Mouse (Mus musculus) MEL (cell line): ENCODE measurements at regions not wholly inside any gene's neighbourhood (a gene's known extent, or its start where the extent isn't known, plus 50 kb on each side); places are given as distances from the start of the nearest gene placed in this dataset.

Experiments used
- DNase-seq: peaks from one replicate; pipeline ENCODE4 v3.0.0; 2011; ENCODE audit warnings: low read depth, low spot score
- H3K27ac ChIP-seq: 2 replicates; pipeline ENCODE4 v1.5.1; 2012; ENCODE audit warnings: low read depth, mild to moderate bottlenecking, control low read depth, low read length, moderate library complexity; ENCODE audit not compliant: control insufficient read depth
- H3K27me3 ChIP-seq, 2 experiments: fragments of 150-350 bp in 1 of 2; sonication (generic) in 1 of 2; 2 replicates each; pipeline ENCODE4 v1.6.1; 2012; ENCODE audit warnings: low read length in 2 of 2, mild to moderate bottlenecking in 2 of 2, improper control_type of control experiment in 1 of 2, moderate library complexity in 1 of 2; ENCODE audit not compliant: insufficient read depth in 2 of 2, control insufficient read depth in 1 of 2
- H3K36me3 ChIP-seq, 2 experiments: 2 replicates each; pipeline ENCODE4 v1.6.1; 2012 to 2014; ENCODE audit warnings: low read length in 2 of 2, improper control_type of control experiment in 1 of 2, inconsistent platforms in 1 of 2, mild to moderate bottlenecking in 1 of 2; ENCODE audit not compliant: insufficient read depth in 2 of 2, control insufficient read depth in 1 of 2
- H3K4me1 ChIP-seq, 2 experiments: fragments of 150-350 bp in 1 of 2; sonication (generic) in 1 of 2; 2 replicates each; pipeline ENCODE4 v1.6.1; 2012; ENCODE audit warnings: low read length in 2 of 2, improper control_type of control experiment in 1 of 2, mild to moderate bottlenecking in 1 of 2; ENCODE audit not compliant: insufficient read depth in 2 of 2, control insufficient read depth in 1 of 2
- H3K4me3 ChIP-seq, 2 experiments: fragments of 150-350 bp in 1 of 2; sonication (generic) in 1 of 2; 2 replicates each; pipeline ENCODE4 v1.5.1; 2012; ENCODE audit warnings: low read depth in 2 of 2, low read length in 2 of 2, mild to moderate bottlenecking in 2 of 2, moderate library complexity in 2 of 2, control low read depth in 1 of 2, improper control_type of control experiment in 1 of 2; ENCODE audit not compliant: control insufficient read depth in 1 of 2, insufficient read depth in 1 of 2
- H3K79me2 ChIP-seq: 2 replicates; pipeline ENCODE4 v1.6.1; 2012; ENCODE audit warnings: mild to moderate bottlenecking, low read length, moderate library complexity; ENCODE audit not compliant: control insufficient read depth, poor library complexity, insufficient read depth
- H3K9ac ChIP-seq: 2 replicates; pipeline ENCODE4 v1.6.1; 2012; ENCODE audit warnings: low read depth, mild to moderate bottlenecking, control low read depth, low read length, moderate library complexity; ENCODE audit not compliant: control insufficient read depth, poor library complexity, severe bottlenecking
- H3K9me3 ChIP-seq: fragments of 150-350 bp; sonication (generic); replicated peaks from 2 replicates; pipeline ENCODE4 v1.6.1; 2012; ENCODE audit warnings: mild to moderate bottlenecking, low read length, improper control_type of control experiment, moderate library complexity; ENCODE audit not compliant: insufficient read depth
- GATA1 ChIP-seq: IDR thresholded peaks from 2 replicates; pipeline ENCODE4 v1.6.1; 2011; ENCODE audit warnings: low read depth, low read length, improper control_type of control experiment
- HCFC1 ChIP-seq: IDR thresholded peaks from 2 replicates; pipeline ENCODE4 v1.6.1; 2012; ENCODE audit warnings: low read depth, mild to moderate bottlenecking, inconsistent platforms, low read length, improper control_type of control experiment, moderate library complexity
- KAT2A ChIP-seq: conservative IDR thresholded peaks from 2 replicates; pipeline ENCODE4 v1.6.1; 2012; ENCODE audit warnings: low read depth, low read length, improper control_type of control experiment, inconsistent platforms
- MAFK ChIP-seq: IDR thresholded peaks from 2 replicates; pipeline ENCODE4 v1.6.1; 2011; ENCODE audit warnings: low read depth, mild to moderate bottlenecking, low read length, improper control_type of control experiment, borderline replicate concordance
- MEF2A ChIP-seq: IDR thresholded peaks from 2 replicates; pipeline ENCODE4 v1.6.1; 2014; ENCODE audit warnings: low read depth, mild to moderate bottlenecking, inconsistent platforms, low read length, improper control_type of control experiment; ENCODE audit not compliant: poor library complexity, insufficient replicate concordance, severe bottlenecking; ENCODE audit errors: extremely low read depth
- MYB ChIP-seq: IDR thresholded peaks from 2 replicates; pipeline ENCODE4 v1.6.1; 2011; ENCODE audit warnings: mild to moderate bottlenecking, low read depth, low read length, improper control_type of control experiment
- MYC ChIP-seq: IDR thresholded peaks from 2 replicates; pipeline ENCODE4 v1.6.1; 2011; ENCODE audit warnings: low read depth, mild to moderate bottlenecking, low read length, improper control_type of control experiment, moderate library complexity
- NELFE ChIP-seq: IDR thresholded peaks from 2 replicates; pipeline ENCODE4 v1.6.1; 2011; ENCODE audit warnings: low read depth, low read length, improper control_type of control experiment
- NRF1 ChIP-seq: IDR thresholded peaks from 2 replicates; pipeline ENCODE4 v1.6.1; 2014; ENCODE audit warnings: low read depth, mild to moderate bottlenecking, inconsistent platforms, low read length, improper control_type of control experiment, moderate library complexity; ENCODE audit not compliant: poor library complexity, insufficient read depth, severe bottlenecking
- POLR2AphosphoS2 ChIP-seq: IDR thresholded peaks from 2 replicates; pipeline ENCODE4 v1.6.1; 2011; ENCODE audit warnings: low read length, improper control_type of control experiment
- RAD21 ChIP-seq: IDR thresholded peaks from 2 replicates; pipeline ENCODE4 v1.6.1; 2011; ENCODE audit warnings: mild to moderate bottlenecking, low read depth, low read length, improper control_type of control experiment
- RCOR1 ChIP-seq: IDR thresholded peaks from 2 replicates; pipeline ENCODE4 v1.6.1; 2012; ENCODE audit warnings: low read depth, mild to moderate bottlenecking, inconsistent platforms, low read length, improper control_type of control experiment
- SMC3 ChIP-seq: IDR thresholded peaks from 2 replicates; pipeline ENCODE4 v1.6.1; 2011; ENCODE audit warnings: low read depth, low read length, improper control_type of control experiment
- TAL1 ChIP-seq: IDR thresholded peaks from 2 replicates; pipeline ENCODE4 v1.6.1; 2012; ENCODE audit warnings: mild to moderate bottlenecking, inconsistent platforms, low read length, moderate library complexity, mixed read lengths
- TCF12 ChIP-seq: IDR thresholded peaks from 2 replicates; pipeline ENCODE4 v1.6.1; 2014; ENCODE audit warnings: low read depth, mild to moderate bottlenecking, inconsistent platforms, low read length, improper control_type of control experiment, moderate library complexity
- UBTF ChIP-seq: IDR thresholded peaks from 2 replicates; pipeline ENCODE4 v1.6.1; 2012; ENCODE audit warnings: low read depth, mild to moderate bottlenecking, inconsistent platforms, low read length, improper control_type of control experiment, moderate library complexity, borderline replicate concordance; ENCODE audit not compliant: insufficient read depth
- USF2 ChIP-seq, 2 experiments: IDR thresholded peaks; 2 replicates each; pipeline ENCODE4 v1.6.1; 2011 to 2012; ENCODE audit warnings: improper control_type of control experiment in 2 of 2, low read length in 2 of 2, borderline replicate concordance in 1 of 2, inconsistent platforms in 1 of 2, low read depth in 1 of 2, mild to moderate bottlenecking in 1 of 2; ENCODE audit not compliant: insufficient read depth in 1 of 2
- ZNF384 ChIP-seq: IDR thresholded peaks from 2 replicates; pipeline ENCODE4 v1.6.1; 2012; ENCODE audit warnings: low read depth, mild to moderate bottlenecking, inconsistent platforms, low read length, improper control_type of control experiment

DNA sequence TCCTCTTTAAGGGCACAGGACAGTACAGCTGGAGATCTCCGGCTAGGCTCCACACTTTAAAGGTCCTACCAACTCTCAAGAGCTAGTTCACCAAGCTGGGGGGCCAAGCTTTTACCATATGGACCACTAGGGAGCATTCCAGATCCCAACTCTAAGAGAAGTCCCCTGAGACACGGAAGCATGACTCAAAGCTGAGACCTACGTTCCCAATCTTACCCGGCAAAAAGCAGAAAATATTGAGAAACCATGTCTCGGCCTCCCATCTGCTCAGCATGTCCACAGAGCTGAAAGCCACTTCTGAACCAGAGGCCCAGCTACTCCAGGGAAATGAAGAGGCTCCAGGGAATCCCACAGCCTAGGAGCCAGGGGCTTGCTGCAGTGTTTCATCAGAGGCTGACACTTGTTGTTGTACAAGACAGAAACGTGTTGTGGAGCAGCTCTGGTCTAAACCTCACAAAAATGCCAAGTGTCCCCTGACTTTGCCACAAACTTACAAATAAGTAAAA, 194.6 kb upstream of the Jarid2 start:
- Histone ChIP-seq H3K27me3 (no peaks in the 10 kb centered on the region), H3K27ac (no peak overlapping the region)
- TF ChIP-seq UBTF = no peak
- no peak for TF ChIP-seq SMC3
- TF ChIP-seq HCFC1 = no peak
- TF ChIP-seq POLR2AphosphoS2 = no peak
- no peak for TF ChIP-seq GATA1
- no peak for TF ChIP-seq MYC
- no peak for TF ChIP-seq ZNF384
- no peak for TF ChIP-seq NRF1
- no peak for TF ChIP-seq TAL1
- TF ChIP-seq, all 39 proteins: peak for 0
- no peaks in the 10 kb centered on the region for H3K79me2 ChIP-seq
- no peak for DNase-seq
- no peaks in the 10 kb centered on the region for H3K9me3 ChIP-seq
- H3K9ac ChIP-seq = no peak overlapping the region
- H3K4me1 ChIP-seq = no peaks in the 10 kb centered on the region
- H3K4me3 ChIP-seq = no peak overlapping the region
- H3K36me3 ChIP-seq = no peaks in the 10 kb centered on the region

- Histone ChIP-seq H3K4me1 (no peaks in the 10 kb centered on the region), H3K4me3 (no peak overlapping the region), H3K9ac (no peak overlapping the region), H3K79me2 (no peaks in the 10 kb centered on the region), H3K27ac (no peak overlapping the region), H3K36me3 (no peaks in the 10 kb centered on the region), H3K9me3 (no peaks in the 10 kb centered on the region), H3K27me3 (no peaks in the 10 kb centered on the region)
- no peak for DNase-seq
- TF ChIP-seq RCOR1 (no peak), USF2 (IDR thresholded peaks at IDR 0.05; ENCODE audit: borderline replicate concordance in 1 of 2, insufficient read depth in 1 of 2, low read depth in 1 of 2, low read length in 2 of 2) (no peak), NELFE (no peak), TCF12 (no peak), KAT2A (no peak), MAFK (no peak), RAD21 (no peak), MYB (no peak), MYC (no peak), MEF2A (no peak), UBTF (no peak)
Measured at GRCm38 (mm10) chr13:44535441-44535840, 193.8 kb upstream of the Jarid2 start.
